Mouse (Mus musculus) limb, embryonic 13.5 days (tissue): ENCODE data around the gene Pnpla5. TPM values are rescaled to one million over a fixed set of nuclear protein-coding genes. Genes with fewer than 3 reads are reported as not detected.
A peak's percentile ranks its signal among the peaks of the same experiment; 100 is the strongest.

Source experiments
- ATAC-seq: fragments of 200-750 bp; cut with Nextera tagmentation; 2 replicates; pipeline ENCODE4 v1.8.0; 2017; ENCODE audit warnings: low read depth, moderate number of reproducible peaks, moderate TSS enrichment; ENCODE audit not compliant: low FRiP score
- H3K27ac ChIP-seq: fragments of 300-500 bp; sonication (generic); 2 replicates; pipeline ENCODE4 v1.5.1; 2015; ENCODE audit warnings: inconsistent platforms, mild to moderate bottlenecking, moderate library complexity
- H3K27me3 ChIP-seq: fragments of 300-500 bp; sonication (generic); 2 replicates; pipeline ENCODE4 v1.6.1; 2015; ENCODE audit warnings: mild to moderate bottlenecking, inconsistent platforms
- H3K36me3 ChIP-seq: fragments of 300-500 bp; sonication (generic); 2 replicates; pipeline ENCODE4 v1.6.1; 2015; ENCODE audit warnings: inconsistent platforms, mild to moderate bottlenecking, moderate library complexity
- H3K4me1 ChIP-seq: fragments of 300-500 bp; sonication (generic); 2 replicates; pipeline ENCODE4 v1.6.1; 2015; ENCODE audit warnings: inconsistent platforms
- H3K4me2 ChIP-seq: fragments of 300-500 bp; sonication (generic); replicated peaks from 2 replicates; pipeline ENCODE4 v1.6.1; 2015; ENCODE audit warnings: inconsistent platforms, mild to moderate bottlenecking, moderate library complexity
- H3K4me3 ChIP-seq: fragments of 300-500 bp; sonication (generic); 2 replicates; pipeline ENCODE4 v1.5.1; 2015; ENCODE audit warnings: moderate library complexity, mild to moderate bottlenecking, inconsistent platforms
- H3K9ac ChIP-seq: fragments of 300-500 bp; sonication (generic); 2 replicates; pipeline ENCODE4 v1.6.1; 2015; ENCODE audit warnings: mild to moderate bottlenecking, inconsistent platforms
- H3K9me3 ChIP-seq: fragments of 300-500 bp; sonication (generic); 2 replicates; pipeline ENCODE4 v1.6.1; 2016; ENCODE audit warnings: inconsistent platforms
- WGBS: fragments of 180-500 bp; shearing (Covaris S2); methylation state at CpG from one replicate; pipeline ENCODE4 v1.1.7; 2015; 5-methylcytosine and 5-hydroxymethylcytosine counted together
- polyA plus RNA-seq: library from polyadenylated mRNA; unstranded; fragments of >200 nt; fragmentation: Nextera tagmentation; extraction: Ambion mirVana; gene quantifications from 2 replicates; pipeline ENCODE4 v1.2.1, GENCODE M21; 2015

Gene Pnpla5
- polyA plus RNA-seq, 1 experiment from 2014 or later, result not detected

- ATAC-seq, result no peak
These were observed 44.3 kb downstream of the Pnpla5 start for GRCm38 (mm10) chr15:84078667-84079066.

GRCm38 (mm10) chr15:84077151-84077550 is 45.8 kb downstream of the Pnpla5 start:
- Histone ChIP-seq H3K4me2 (no peak overlapping the region), H3K27ac (no peak overlapping the region), H3K36me3 (no peaks in the 10 kb centered on the region), H3K9ac (no peak overlapping the region), H3K27me3 (peaks cover 35% of the 10 kb centered on the region), H3K4me1 (no peaks in the 10 kb centered on the region), H3K4me3 (no peak overlapping the region), H3K9me3 (no peaks in the 10 kb centered on the region)
- 67% methylated on average over 17 of the region's 17 CpGs for WGBS
- no peak for ATAC-seq

More at GRCm38 (mm10) chr15:84078667-84079066, 44.3 kb downstream of the Pnpla5 start:
- Histone ChIP-seq H3K27me3 (peaks cover 20% of the 10 kb centered on the region), H3K4me2 (no peak overlapping the region), H3K27ac (no peak overlapping the region), H3K4me3 (no peak overlapping the region), H3K36me3 (no peaks in the 10 kb centered on the region), H3K9ac (no peak overlapping the region), H3K4me1 (no peaks in the 10 kb centered on the region), H3K9me3 (no peaks in the 10 kb centered on the region)
- WGBS, result 79% methylated on average over 13 of the region's 13 CpGs

- peaks cover 57% of the 10 kb centered on the region for H3K27me3 ChIP-seq
- H3K4me1 ChIP-seq, result peaks cover 7% of the 10 kb centered on the region; the same call in 1 of the 2 replicates
- peak overlapping the region; percentile 13; the same call in 1 of the 2 replicates for H3K9ac ChIP-seq
- H3K27ac ChIP-seq, result no peak overlapping the region
- no peak for ATAC-seq
- H3K36me3 ChIP-seq, result no peaks in the 10 kb centered on the region
- no peaks in the 10 kb centered on the region for H3K9me3 ChIP-seq
- H3K4me2 ChIP-seq, result no peak overlapping the region
- WGBS, result 19% methylated on average over 17 of the region's 17 CpGs
- H3K4me3 ChIP-seq, result no peak overlapping the region
These were observed 48.2 kb downstream of the Pnpla5 start for GRCm38 (mm10) chr15:84074705-84075185.

GRCm38 (mm10) chr15:84073911-84074704 is 48.9 kb downstream of the Pnpla5 start:
- no peak overlapping the region for H3K4me3 ChIP-seq
- no peak for ATAC-seq
- WGBS, result 13% methylated on average over 11 of the region's 15 CpGs

GRCm38 (mm10) chr15:84073058-84073457 is 49.9 kb downstream of the Pnpla5 start:
- Histone ChIP-seq H3K27ac (no peak overlapping the region), H3K9me3 (no peaks in the 10 kb centered on the region), H3K4me3 (no peak overlapping the region), H3K27me3 (peaks cover 74% of the 10 kb centered on the region), H3K36me3 (no peaks in the 10 kb centered on the region), H3K4me2 (no peak overlapping the region), H3K9ac (no peak overlapping the region), H3K4me1 (peaks cover 11% of the 10 kb centered on the region; the same call in 1 of the 2 replicates)
- WGBS, result 18% methylated on average over 8 of the region's 8 CpGs
- no peak for ATAC-seq

More at GRCm38 (mm10) chr15:84073911-84074704, 48.9 kb downstream of the Pnpla5 start:
- Histone ChIP-seq H3K36me3 (no peaks in the 10 kb centered on the region), H3K27ac (no peak overlapping the region), H3K4me1 (peaks cover 11% of the 10 kb centered on the region; the same call in 1 of the 2 replicates), H3K4me2 (no peak overlapping the region), H3K9me3 (no peaks in the 10 kb centered on the region), H3K9ac (no peak overlapping the region), H3K27me3 (peaks cover 63% of the 10 kb centered on the region)

GRCm38 (mm10) chr15:84072226-84072625 is 50.7 kb downstream of the Pnpla5 start:
- Histone ChIP-seq H3K4me1 (peaks cover 11% of the 10 kb centered on the region; the same call in 1 of the 2 replicates), H3K9ac (no peak overlapping the region), H3K9me3 (no peaks in the 10 kb centered on the region), H3K4me2 (no peak overlapping the region), H3K36me3 (no peaks in the 10 kb centered on the region), H3K4me3 (no peak overlapping the region), H3K27ac (no peak overlapping the region), H3K27me3 (peaks cover 82% of the 10 kb centered on the region)
- 31% methylated on average over 7 of the region's 7 CpGs for WGBS
- no peak for ATAC-seq

- Histone ChIP-seq H3K27ac (no peak overlapping the region), H3K36me3 (no peaks in the 10 kb centered on the region), H3K4me2 (peak overlapping the region; percentile 43), H3K27me3 (peaks cover 95% of the 10 kb centered on the region), H3K4me3 (peak overlapping the region; percentile 5; the same call in 1 of the 2 replicates), H3K9me3 (peaks cover 5% of the 10 kb centered on the region; the same call in 1 of the 2 replicates), H3K9ac (no peak overlapping the region), H3K4me1 (peaks cover 12% of the 10 kb centered on the region; the same call in 1 of the 2 replicates)
- WGBS, result 1% methylated on average over 13 of the region's 13 CpGs
- no peak for ATAC-seq
These were observed 52.8 kb downstream of the Pnpla5 start for GRCm38 (mm10) chr15:84070116-84070676.

GRCm38 (mm10) chr15:84069455-84070050 is 53.4 kb downstream of the Pnpla5 start:
- Histone ChIP-seq H3K9ac (no peak overlapping the region), H3K36me3 (no peaks in the 10 kb centered on the region), H3K4me1 (peaks cover 17% of the 10 kb centered on the region; the same call in 1 of the 2 replicates), H3K9me3 (peaks cover 5% of the 10 kb centered on the region; the same call in 1 of the 2 replicates), H3K27me3 (peaks cover 95% of the 10 kb centered on the region), H3K27ac (no peak overlapping the region), H3K4me2 (peak overlapping the region; percentile 43), H3K4me3 (peak overlapping the region; percentile 5; the same call in 1 of the 2 replicates)
- 9% methylated on average over 16 of the region's 16 CpGs for WGBS
- no peak for ATAC-seq

- Histone ChIP-seq H3K27me3 (peaks cover 72% of the 10 kb centered on the region), H3K36me3 (no peaks in the 10 kb centered on the region), H3K4me3 (no peak overlapping the region), H3K4me1 (peaks cover 17% of the 10 kb centered on the region; the same call in 1 of the 2 replicates), H3K27ac (no peak overlapping the region), H3K9ac (no peak overlapping the region), H3K9me3 (peaks cover 10% of the 10 kb centered on the region; the same call in 1 of the 2 replicates), H3K4me2 (no peak overlapping the region)
- no peak for ATAC-seq
- WGBS, result 64% methylated on average over 4 of the region's 4 CpGs
These were observed 57.3 kb downstream of the Pnpla5 start for GRCm38 (mm10) chr15:84065701-84066100.

- no peak for ATAC-seq
- Histone ChIP-seq H3K4me1 (peaks cover 14% of the 10 kb centered on the region; the same call in 1 of the 2 replicates), H3K36me3 (no peaks in the 10 kb centered on the region), H3K9me3 (peaks cover 10% of the 10 kb centered on the region; the same call in 1 of the 2 replicates), H3K4me2 (peak within 1 kb of the TSS; percentile 60), H3K9ac (no peak within 1 kb of the TSS), H3K27ac (no peak within 1 kb of the TSS), H3K4me3 (peak within 1 kb of the TSS; percentile 30), H3K27me3 (peaks cover 67% of the 10 kb centered on the region)
- under 1% methylated on average over 29 of the region's 29 CpGs for WGBS
These were observed 57.8 kb downstream of the Pnpla5 start, which contains the start of gene Efcab6 for GRCm38 (mm10) chr15:84065140-84065539. Gene Efcab6 (minus strand): TSS chr15:84065379.
